In genomic region chr5:73712852-73713251, GRCm38 (mm10) we compare ENCODE assay signal across 26 mouse cellular contexts.
A peak's percentile ranks its signal among the peaks of the same experiment; 100 is the strongest.
DNase-seq lines count a peak whose midpoint lies in the region; ATAC-seq lines count a peak whose summit lies in the region.
"Had no signal": no experiment of that assay in that cellular context is flagged by ENCODE, and none has a peak within 500 bp of the region (broad histone marks: within the 10 kb centered on the region; RNA-seq: fewer than 3 reads in every experiment).

No protein-coding gene starts in this region.

- intact Hi-C loops in left cerebral cortex, postnatal 36 days (cut with DNase I), result no loop called here

- no peak overlapping the region for H3K4me2 ChIP-seq in heart, embryonic 11.5 days
- no peak overlapping the region for H3K4me2 ChIP-seq in lung, embryonic 15.5 days
- H3K4me2 ChIP-seq: embryonic facial prominence, embryonic 15.5 days; hindbrain, embryonic 13.5 days; limb, embryonic 12.5 days; neural tube, embryonic 13.5 days; stomach, embryonic 15.5 days had no signal

- no peak for ATAC-seq in heart, embryonic 11.5 days (replicated peaks; ENCODE audit: insufficient number of reproducible peaks, low FRiP score, low TSS enrichment)
- ATAC-seq in lung, embryonic 15.5 days (ENCODE audit: borderline replicate concordance, extremely low read depth, low FRiP score, low TSS enrichment), result peak; percentile 81; the same call in 1 of the 2 replicates
- ATAC-seq: forebrain, embryonic 14.5 days; midbrain, embryonic 16.5 days had no signal

- DNase-seq in adrenal gland, postnatal 10 days, result peak; percentile 30
- no peak for DNase-seq in adrenal gland, adult 2 months
- DNase-seq in heart, adult 11 months, result peak; percentile 90
- peak; percentile 38 for DNase-seq in lung, postnatal 36 days
- no peak for DNase-seq in left cerebral cortex, postnatal 36 days (ENCODE audit: low spot score in 2 of 2)
- DNase-seq in frontal cortex, postnatal 25 days (ENCODE audit: low spot score in 2 of 2), result no peak
- DNase-seq: adrenal gland, postnatal 25 days; cerebellum, adult 8-10 months; cerebellum, postnatal 36 days; embryo, embryonic 11 days; kidney, adult 18-20 months; retina, postnatal 1 day; thymus, postnatal 4 days had no signal

- 73% methylated on average over 7 of the region's 7 CpGs for WGBS in heart, embryonic 11.5 days (ENCODE audit: insufficient replicate concordance)
- 16% methylated on average over 7 of the region's 7 CpGs for WGBS in lung, embryonic 15.5 days

- no peaks in the 10 kb centered on the region; the same call in 1 of the 2 replicates for H3K27me3 ChIP-seq in heart, embryonic 11.5 days (ENCODE audit: control insufficient read depth, insufficient read depth, low read length)
- H3K27me3 ChIP-seq in lung, embryonic 15.5 days, result peaks cover 11% of the 10 kb centered on the region; the same call in 1 of the 2 replicates
- H3K27me3 ChIP-seq: embryonic facial prominence, embryonic 15.5 days; hindbrain, embryonic 13.5 days; limb, embryonic 12.5 days; neural tube, embryonic 13.5 days; stomach, embryonic 15.5 days had no signal

- H3K9me3 ChIP-seq in heart, embryonic 11.5 days (replicated peaks; ENCODE audit: control insufficient read depth, low read length), result no peaks in the 10 kb centered on the region
- H3K9me3 ChIP-seq in lung, embryonic 15.5 days, result no peaks in the 10 kb centered on the region
- H3K9me3 ChIP-seq: embryonic facial prominence, embryonic 15.5 days; hindbrain, embryonic 13.5 days; limb, embryonic 12.5 days; midbrain, embryonic 10.5 days; neural tube, embryonic 13.5 days; stomach, embryonic 15.5 days had no signal

- H3K27ac ChIP-seq in heart, embryonic 11.5 days (ENCODE audit: low read depth, low read length), result no peak overlapping the region
- no peak overlapping the region for H3K27ac ChIP-seq in lung, embryonic 15.5 days
- H3K27ac ChIP-seq: embryonic facial prominence, embryonic 15.5 days; hindbrain, embryonic 13.5 days; kidney, postnatal 0 days; liver, embryonic 14.5 days; midbrain, embryonic 10.5 days; neural tube, embryonic 13.5 days; stomach, embryonic 15.5 days had no signal

- H3K4me1 ChIP-seq in heart, embryonic 11.5 days (ENCODE audit: control insufficient read depth, insufficient read depth, low read length), result no peaks in the 10 kb centered on the region
- H3K4me1 ChIP-seq in lung, embryonic 15.5 days, result peaks cover 12% of the 10 kb centered on the region; the same call in 1 of the 2 replicates
- H3K4me1 ChIP-seq: embryonic facial prominence, embryonic 15.5 days; hindbrain, embryonic 13.5 days; midbrain, embryonic 10.5 days; neural tube, embryonic 13.5 days; stomach, embryonic 15.5 days had no signal

- no peak overlapping the region for H3K4me3 ChIP-seq in heart, embryonic 11.5 days (ENCODE audit: low read depth, low read length)
- H3K4me3 ChIP-seq in lung, embryonic 15.5 days, result no peak overlapping the region
- H3K4me3 ChIP-seq: embryonic facial prominence, embryonic 15.5 days; hindbrain, embryonic 13.5 days; limb, embryonic 12.5 days; midbrain, embryonic 10.5 days; myocyte; neural tube, embryonic 13.5 days; stomach, embryonic 15.5 days had no signal

- H3K9ac ChIP-seq in heart, embryonic 11.5 days (ENCODE audit: low read depth, low read length), result no peak overlapping the region
- no peak overlapping the region for H3K9ac ChIP-seq in lung, embryonic 15.5 days
- H3K9ac ChIP-seq: embryonic facial prominence, embryonic 15.5 days; hindbrain, embryonic 13.5 days; limb, embryonic 12.5 days; liver, embryonic 14.5 days; neural tube, embryonic 13.5 days; stomach, embryonic 15.5 days had no signal

- H3K36me3 ChIP-seq in heart, embryonic 11.5 days (ENCODE audit: control insufficient read depth, insufficient read depth, low read length), result no peaks in the 10 kb centered on the region
- no peaks in the 10 kb centered on the region for H3K36me3 ChIP-seq in lung, embryonic 15.5 days
- H3K36me3 ChIP-seq: embryonic facial prominence, embryonic 15.5 days; hindbrain, embryonic 13.5 days; limb, embryonic 12.5 days; midbrain, embryonic 10.5 days; neural tube, embryonic 13.5 days; stomach, embryonic 15.5 days had no signal

Comparison
In these comparisons a context has a peak if more than half of its experiments do, and no peak if none do; other contexts are left out.
1. DNase-seq: peak in adrenal gland, postnatal 10 days (single experiment), heart, adult 11 months (single experiment) and lung, postnatal 36 days (single experiment); none in adrenal gland, adult 2 months (single experiment), left cerebral cortex, postnatal 36 days (0 of 2) and frontal cortex, postnatal 25 days (0 of 2).